Mouse (Mus musculus): ENCODE results near the gene Ppa2.

The Ppa2 gene

GRCm38 (mm10) chr3:133389803-133390387 is 80.0 kb downstream of the Ppa2 start:
- no peak for DNase-seq (ENCODE audit: low spot score in 2 of 2)

- no peak for DNase-seq (ENCODE audit: low spot score in 2 of 2)
These were observed 84.6 kb downstream of the Ppa2 start for GRCm38 (mm10) chr3:133394531-133394930.

GRCm38 (mm10) chr3:133403849-133404248 is 93.9 kb downstream of the Ppa2 start:
- no peak for DNase-seq (ENCODE audit: low spot score in 2 of 2)

GRCm38 (mm10) chr3:133405636-133406035 is 95.7 kb downstream of the Ppa2 start:
- no peak for DNase-seq (ENCODE audit: low spot score in 2 of 2)

- DNase-seq (ENCODE audit: low spot score in 2 of 2) = no peak
These were observed 96.3 kb downstream of the Ppa2 start for GRCm38 (mm10) chr3:133406248-133406647.

GRCm38 (mm10) chr3:133411123-133411675 is 101.3 kb downstream of the Ppa2 start:
- DNase-seq (ENCODE audit: low spot score in 2 of 2) = no peak

DNA sequence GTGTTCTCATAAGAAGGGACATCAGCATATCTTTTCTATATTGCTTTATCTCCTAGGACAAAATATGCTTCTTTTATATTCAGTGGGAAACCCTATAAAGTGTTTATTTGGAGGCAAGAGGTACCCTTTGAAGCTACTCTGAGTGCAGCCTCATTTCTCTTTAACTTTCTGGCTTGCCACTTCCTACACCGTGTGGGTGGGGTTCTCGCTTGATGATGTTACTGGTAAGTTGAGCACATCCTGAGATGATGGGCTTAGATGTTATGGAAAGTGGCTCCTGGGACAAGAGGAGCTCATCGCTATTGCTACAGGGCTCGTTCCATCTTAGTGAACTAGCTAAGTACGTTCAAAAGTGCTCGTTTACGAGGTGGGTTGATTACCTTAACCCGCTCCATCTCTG is 101.9 kb downstream of the Ppa2 start:
- DNase-seq (ENCODE audit: low spot score in 2 of 2) = no peak

- no peak for DNase-seq (ENCODE audit: low spot score in 2 of 2)
These were observed 104.8 kb downstream of the Ppa2 start for GRCm38 (mm10) chr3:133414747-133415146.

- no peak for DNase-seq (ENCODE audit: low spot score in 2 of 2)
These were observed 113.2 kb downstream of the Ppa2 start for GRCm38 (mm10) chr3:133423073-133423472.
